Mouse (Mus musculus): ENCODE data around the gene Tenm2.

Tenm2 gene

DNA sequence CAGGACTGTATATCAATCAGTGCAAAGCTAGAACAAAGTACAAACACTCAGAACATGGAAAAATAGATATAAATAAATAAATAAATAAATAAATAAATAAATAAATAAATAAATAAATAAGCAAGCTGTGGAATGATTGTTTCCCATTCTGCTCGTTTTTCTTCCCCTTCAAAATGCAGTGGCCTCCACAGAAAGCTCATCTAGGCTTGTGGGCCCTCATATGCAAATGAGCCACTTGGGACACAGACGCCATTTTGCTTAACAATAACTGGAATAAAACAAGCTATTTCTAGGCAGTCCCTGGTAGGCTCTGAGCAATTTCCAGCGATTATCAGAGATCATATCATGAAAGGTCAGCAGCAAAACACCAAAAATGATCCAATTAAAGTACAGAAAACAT, 672.9 kb downstream of the Tenm2 start:
- no peak for DNase-seq (ENCODE audit: low read depth, low spot score)
- Histone ChIP-seq H3K27me3 (ENCODE audit: control insufficient read depth, insufficient read depth, low read length, poor library complexity, severe bottlenecking) (no peaks in the 10 kb centered on the region), H3K36me3 (ENCODE audit: control insufficient read depth, insufficient read depth, low read length, poor library complexity, severe bottlenecking) (no peaks in the 10 kb centered on the region)

GRCm38 (mm10) chr11:36560785-36561548, 674.8 kb downstream of the Tenm2 start:
- Histone ChIP-seq H3K27me3 (ENCODE audit: control insufficient read depth, insufficient read depth, low read length, poor library complexity, severe bottlenecking) (no peaks in the 10 kb centered on the region), H3K36me3 (ENCODE audit: control insufficient read depth, insufficient read depth, low read length, poor library complexity, severe bottlenecking) (no peaks in the 10 kb centered on the region)
- DNase-seq (ENCODE audit: low read depth, low spot score), result no peak

DNA sequence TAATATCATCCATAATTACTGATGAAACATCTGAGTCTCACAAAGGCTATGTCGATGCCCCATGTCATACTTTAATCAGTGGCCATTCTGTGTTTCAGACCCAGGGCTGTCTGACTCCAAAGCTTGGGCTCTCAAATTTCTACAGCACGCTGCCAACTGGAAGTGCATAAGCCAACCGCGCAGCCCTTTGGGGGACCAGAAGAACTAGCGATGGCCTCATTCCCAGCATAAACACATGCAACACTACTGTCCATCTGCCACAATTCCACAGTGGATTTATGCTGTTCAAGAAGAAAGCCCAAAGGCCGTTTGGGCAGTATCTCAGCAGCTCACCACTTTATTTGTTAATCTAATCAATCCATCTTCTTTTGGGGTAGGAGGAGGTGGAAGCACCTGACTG, 678.4 kb downstream of the Tenm2 start:
- DNase-seq (ENCODE audit: low read depth, low spot score), result no peak
- Histone ChIP-seq H3K27me3 (ENCODE audit: control insufficient read depth, insufficient read depth, low read length, poor library complexity, severe bottlenecking) (no peaks in the 10 kb centered on the region), H3K36me3 (ENCODE audit: control insufficient read depth, insufficient read depth, low read length, poor library complexity, severe bottlenecking) (no peaks in the 10 kb centered on the region)

DNA sequence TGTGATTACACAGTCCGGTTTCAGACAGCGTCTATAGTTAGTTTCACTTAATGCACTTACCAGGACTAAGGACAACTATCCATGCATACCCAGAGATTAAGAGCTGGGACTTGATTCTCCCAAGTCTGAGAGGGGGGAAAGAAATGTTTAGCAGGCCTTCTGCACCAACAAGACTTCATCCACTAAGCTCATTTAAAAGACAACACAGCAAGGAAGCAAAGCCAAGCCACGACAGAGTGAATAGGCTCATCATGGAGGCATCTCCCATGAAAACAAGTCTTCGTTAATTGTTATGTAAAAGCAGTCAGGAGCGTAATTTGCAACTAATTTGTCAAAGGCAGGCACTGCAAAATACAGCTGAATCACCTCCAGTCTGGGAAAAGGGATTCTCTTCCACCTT, 682.5 kb downstream of the Tenm2 start:
- no peaks in the 10 kb centered on the region for H3K27me3 ChIP-seq (ENCODE audit: control insufficient read depth, insufficient read depth, low read length, poor library complexity, severe bottlenecking)
- no peak for DNase-seq (ENCODE audit: low read depth, low spot score)
- H3K36me3 ChIP-seq (ENCODE audit: control insufficient read depth, insufficient read depth, low read length, poor library complexity, severe bottlenecking), result no peaks in the 10 kb centered on the region

DNA sequence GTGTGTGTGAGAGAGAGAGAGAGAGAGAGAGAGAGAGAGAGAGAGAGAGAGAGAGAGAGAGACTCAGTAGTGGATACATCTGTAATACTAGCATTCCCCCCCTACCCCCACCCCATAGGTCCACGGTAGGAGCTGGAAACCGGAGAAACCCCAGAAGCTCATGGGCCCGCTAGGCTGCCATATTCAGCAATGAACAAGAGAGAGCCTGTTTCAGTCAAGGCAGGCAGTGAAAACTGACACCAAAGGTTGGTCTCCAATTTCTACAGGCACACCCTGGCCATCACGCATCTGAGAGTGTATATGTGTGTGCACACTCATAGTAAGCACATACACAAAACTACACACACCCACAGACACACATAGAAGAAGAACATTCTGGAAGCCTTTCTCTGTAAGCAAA, 685.1 kb downstream of the Tenm2 start:
- no peak for DNase-seq (ENCODE audit: low read depth, low spot score)
- Histone ChIP-seq H3K27me3 (ENCODE audit: control insufficient read depth, insufficient read depth, low read length, poor library complexity, severe bottlenecking) (no peaks in the 10 kb centered on the region), H3K36me3 (ENCODE audit: control insufficient read depth, insufficient read depth, low read length, poor library complexity, severe bottlenecking) (no peaks in the 10 kb centered on the region)

DNA sequence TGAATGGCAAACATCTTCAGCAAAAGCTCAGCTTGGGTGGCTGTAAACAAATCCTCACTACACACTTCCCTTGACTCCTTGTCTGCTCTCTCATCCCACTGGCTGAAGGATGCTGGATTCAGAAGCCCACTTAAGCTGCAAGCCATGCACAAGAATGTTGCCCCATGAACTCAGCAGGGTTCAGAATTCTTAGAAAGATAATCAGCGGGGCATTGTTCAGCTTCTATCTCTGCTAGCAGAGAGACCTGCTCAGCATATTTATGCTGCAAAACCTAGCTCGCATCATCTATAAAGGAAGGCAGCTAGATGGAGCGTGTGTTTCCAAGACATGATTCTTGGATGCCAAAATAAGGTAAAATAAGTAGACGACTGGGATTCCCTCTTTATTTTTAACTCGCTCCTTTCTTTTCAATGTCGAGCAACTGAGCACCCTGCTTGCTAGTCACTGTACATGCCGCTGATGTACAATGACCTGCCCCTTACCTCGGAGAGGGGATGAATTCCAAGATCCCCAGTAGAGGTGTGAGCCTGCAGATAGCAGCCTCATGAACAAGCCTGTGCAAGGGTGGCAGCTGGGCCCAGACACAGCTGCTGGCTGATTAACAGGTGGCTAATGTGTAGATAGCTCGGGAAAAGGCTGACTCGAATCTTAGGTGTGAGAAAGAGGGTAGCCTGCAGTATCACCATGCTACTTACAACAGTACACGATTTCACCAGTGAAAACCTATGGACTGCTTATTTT, 686.2 kb downstream of the Tenm2 start:
- H3K27me3 ChIP-seq (ENCODE audit: control insufficient read depth, insufficient read depth, low read length, poor library complexity, severe bottlenecking), result no peaks in the 10 kb centered on the region
- no peak for DNase-seq (ENCODE audit: low read depth, low spot score)
- no peaks in the 10 kb centered on the region for H3K36me3 ChIP-seq (ENCODE audit: control insufficient read depth, insufficient read depth, low read length, poor library complexity, severe bottlenecking)

DNA sequence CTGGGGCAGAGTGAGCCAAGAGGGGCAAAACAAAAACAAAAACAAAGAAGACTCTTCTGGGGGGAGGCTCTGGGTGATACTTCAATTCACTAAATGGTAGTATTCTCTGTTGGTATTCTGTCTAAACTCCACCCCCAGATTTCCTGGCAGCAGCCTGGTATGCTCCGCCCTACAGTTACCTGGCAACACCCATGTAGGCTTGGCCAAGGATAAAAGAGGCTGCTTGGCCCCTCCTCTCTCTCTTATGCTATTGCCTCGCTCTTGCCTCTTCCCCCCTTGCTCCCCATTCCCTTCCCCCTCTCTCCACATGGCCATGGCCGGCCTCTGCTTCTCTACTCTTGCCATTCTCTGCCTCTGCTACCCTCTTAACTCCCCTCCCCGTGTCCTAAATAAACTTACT, 687.6 kb downstream of the Tenm2 start:
- DNase-seq (ENCODE audit: low read depth, low spot score), result no peak
- Histone ChIP-seq H3K36me3 (ENCODE audit: control insufficient read depth, insufficient read depth, low read length, poor library complexity, severe bottlenecking) (no peaks in the 10 kb centered on the region), H3K27me3 (ENCODE audit: control insufficient read depth, insufficient read depth, low read length, poor library complexity, severe bottlenecking) (no peaks in the 10 kb centered on the region)

DNA sequence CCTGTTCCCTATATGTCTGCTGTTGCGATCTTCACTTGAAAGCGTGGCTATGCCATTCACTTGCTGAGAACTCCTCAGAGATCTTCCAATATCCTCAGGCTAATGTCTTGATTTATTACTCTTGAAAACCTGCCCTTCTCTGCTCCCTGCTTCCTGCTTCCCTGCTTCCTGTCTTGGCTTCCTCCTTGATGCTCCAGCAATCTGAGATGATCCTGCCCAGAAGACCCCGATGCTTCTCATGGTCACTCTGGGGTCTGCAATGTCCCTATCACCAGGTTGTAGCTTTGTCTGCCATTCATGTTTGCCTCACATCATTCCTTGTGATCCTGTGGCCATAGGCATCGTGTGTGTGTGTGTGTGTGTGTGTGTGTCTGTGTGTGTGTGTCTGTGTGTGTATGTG, 697.6 kb downstream of the Tenm2 start:
- Histone ChIP-seq H3K36me3 (ENCODE audit: control insufficient read depth, insufficient read depth, low read length, poor library complexity, severe bottlenecking) (no peaks in the 10 kb centered on the region), H3K27me3 (ENCODE audit: control insufficient read depth, insufficient read depth, low read length, poor library complexity, severe bottlenecking) (no peaks in the 10 kb centered on the region)
- no peak for DNase-seq (ENCODE audit: low read depth, low spot score)

DNA sequence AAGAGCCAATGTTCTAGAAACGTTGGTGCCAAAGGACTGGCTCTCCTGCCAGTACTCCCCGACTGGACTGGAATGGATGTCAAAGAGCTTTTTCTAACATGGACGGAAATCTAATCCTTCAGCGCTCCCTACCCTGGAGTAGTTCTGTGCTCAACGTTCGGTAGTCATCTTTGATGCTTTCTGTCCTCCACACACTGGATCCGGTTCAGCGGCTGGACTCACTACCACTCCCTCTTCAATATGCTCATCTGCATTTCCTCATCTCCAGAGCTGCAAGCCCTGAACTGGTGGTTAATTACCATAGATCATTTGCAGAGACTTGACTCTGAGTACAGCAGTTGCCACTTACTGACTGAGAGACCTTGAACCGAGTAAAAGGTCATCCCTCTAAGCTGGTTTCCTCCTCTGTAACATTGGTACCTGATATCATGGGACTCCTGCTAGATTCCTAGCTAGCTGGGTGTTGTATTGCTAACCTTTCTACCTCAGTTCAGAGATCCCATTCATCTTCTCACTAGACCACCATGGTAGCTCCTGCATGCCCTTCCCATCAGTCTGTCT, 698.1 kb downstream of the Tenm2 start:
- Histone ChIP-seq H3K27me3 (ENCODE audit: control insufficient read depth, insufficient read depth, low read length, poor library complexity, severe bottlenecking) (no peaks in the 10 kb centered on the region), H3K36me3 (ENCODE audit: control insufficient read depth, insufficient read depth, low read length, poor library complexity, severe bottlenecking) (no peaks in the 10 kb centered on the region)
- no peak for DNase-seq (ENCODE audit: low read depth, low spot score)

DNA sequence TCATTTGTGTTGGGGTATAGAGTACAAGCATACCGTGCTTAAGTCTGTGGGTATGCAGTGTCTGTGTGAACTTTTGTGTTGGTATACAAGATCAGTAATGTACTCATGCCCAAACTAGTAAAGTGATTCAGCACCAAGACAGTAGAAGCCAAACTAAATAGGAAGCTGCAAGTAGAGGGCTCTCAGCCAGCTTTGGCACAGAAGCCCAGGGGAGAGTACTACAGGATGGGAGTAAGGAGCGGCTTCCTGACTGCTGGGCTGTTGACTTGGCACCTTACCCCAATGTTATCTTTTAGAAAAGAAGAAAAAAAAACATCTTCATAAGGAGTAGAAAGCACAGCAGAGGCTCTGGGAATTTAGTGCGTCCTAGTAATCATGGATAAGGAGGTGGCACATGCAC, 700.2 kb downstream of the Tenm2 start:
- Histone ChIP-seq H3K27me3 (ENCODE audit: control insufficient read depth, insufficient read depth, low read length, poor library complexity, severe bottlenecking) (no peaks in the 10 kb centered on the region), H3K36me3 (ENCODE audit: control insufficient read depth, insufficient read depth, low read length, poor library complexity, severe bottlenecking) (no peaks in the 10 kb centered on the region)
- DNase-seq (ENCODE audit: low read depth, low spot score), result no peak

GRCm38 (mm10) chr11:36531614-36532013, 704.1 kb downstream of the Tenm2 start:
- no peaks in the 10 kb centered on the region for H3K36me3 ChIP-seq (ENCODE audit: control insufficient read depth, insufficient read depth, low read length, poor library complexity, severe bottlenecking)
- no peak for DNase-seq (ENCODE audit: low read depth, low spot score)
- no peaks in the 10 kb centered on the region for H3K27me3 ChIP-seq (ENCODE audit: control insufficient read depth, insufficient read depth, low read length, poor library complexity, severe bottlenecking)

DNA sequence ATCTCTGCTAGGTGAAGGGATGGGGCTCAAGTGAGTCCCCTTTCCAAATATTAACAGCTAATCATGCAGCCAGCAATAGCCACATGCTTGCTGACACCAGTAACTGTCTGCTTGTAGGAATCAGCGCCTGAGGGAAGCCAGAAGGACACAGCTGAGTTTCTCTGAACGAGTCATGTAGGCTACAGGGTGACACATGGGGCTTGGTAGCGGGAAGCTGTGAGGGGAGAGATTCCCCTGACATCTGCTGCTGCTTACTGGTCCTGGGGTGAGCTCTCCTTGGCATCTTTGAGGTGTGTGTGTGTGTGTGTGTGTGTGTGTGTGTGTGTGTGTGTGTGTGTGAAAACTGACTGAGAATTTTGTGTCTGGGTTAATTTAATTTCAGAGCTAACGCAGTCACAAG, 708.3 kb downstream of the Tenm2 start:
- no peak for DNase-seq (ENCODE audit: low read depth, low spot score)
- Histone ChIP-seq H3K36me3 (ENCODE audit: control insufficient read depth, insufficient read depth, low read length, poor library complexity, severe bottlenecking) (no peaks in the 10 kb centered on the region), H3K27me3 (ENCODE audit: control insufficient read depth, insufficient read depth, low read length, poor library complexity, severe bottlenecking) (no peaks in the 10 kb centered on the region)

GRCm38 (mm10) chr11:36526381-36526780, 709.4 kb downstream of the Tenm2 start:
- H3K27me3 ChIP-seq (ENCODE audit: control insufficient read depth, insufficient read depth, low read length, poor library complexity, severe bottlenecking), result no peaks in the 10 kb centered on the region; the same call in 1 of the 2 replicates
- DNase-seq (ENCODE audit: low read depth, low spot score), result peak; percentile 1
- H3K36me3 ChIP-seq (ENCODE audit: control insufficient read depth, insufficient read depth, low read length, poor library complexity, severe bottlenecking), result no peaks in the 10 kb centered on the region

DNA sequence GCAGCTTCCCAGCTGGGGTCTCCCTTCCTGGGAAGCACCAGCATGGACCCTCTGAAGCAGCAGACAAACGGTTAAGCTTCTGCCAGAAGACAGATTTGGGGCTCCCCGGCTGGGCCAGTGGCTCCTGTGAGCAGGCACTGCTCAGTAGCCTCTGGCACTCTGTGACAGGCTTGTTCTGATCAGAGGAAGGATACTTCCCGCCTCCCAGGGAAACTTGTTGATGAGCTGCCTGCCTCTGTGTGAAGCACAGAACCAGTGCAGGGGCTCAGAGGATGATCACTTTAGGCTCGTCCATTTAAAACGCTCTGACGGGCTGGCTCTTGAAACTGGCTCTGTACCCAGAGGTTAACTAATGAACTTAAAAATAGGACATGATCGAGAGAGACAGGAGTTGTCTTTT, 723.3 kb downstream of the Tenm2 start:
- DNase-seq (ENCODE audit: low read depth, low spot score), result no peak
- Histone ChIP-seq H3K36me3 (ENCODE audit: control insufficient read depth, insufficient read depth, low read length, poor library complexity, severe bottlenecking) (no peaks in the 10 kb centered on the region), H3K27me3 (ENCODE audit: control insufficient read depth, insufficient read depth, low read length, poor library complexity, severe bottlenecking) (no peaks in the 10 kb centered on the region)

GRCm38 (mm10) chr11:36508312-36508711, 727.5 kb downstream of the Tenm2 start:
- DNase-seq (ENCODE audit: low read depth, low spot score), result no peak
- Histone ChIP-seq H3K36me3 (ENCODE audit: control insufficient read depth, insufficient read depth, low read length, poor library complexity, severe bottlenecking) (no peaks in the 10 kb centered on the region), H3K27me3 (ENCODE audit: control insufficient read depth, insufficient read depth, low read length, poor library complexity, severe bottlenecking) (no peaks in the 10 kb centered on the region)
